Mouse (Mus musculus) embryonic facial prominence, embryonic 10.5 days (tissue): ENCODE results near the gene Dusp5. TPM values are rescaled to one million over a fixed set of nuclear protein-coding genes. Genes with fewer than 3 reads are reported as not detected.

Experiments used
- DNase-seq: peaks from one replicate; pipeline ENCODE4 v3.0.0-alpha.2; 2017; ENCODE audit warnings: low spot score
- H3K27ac ChIP-seq: fragments of 300-500 bp; sonication (generic); replicated peaks from 2 replicates; pipeline ENCODE4 v1.5.1; 2016; ENCODE audit warnings: mild to moderate bottlenecking
- H3K27me3 ChIP-seq: fragments of 300-500 bp; sonication (generic); replicated peaks from 2 replicates; pipeline ENCODE4 v1.6.1; 2016; ENCODE audit warnings: low read depth, mild to moderate bottlenecking; ENCODE audit not compliant: poor library complexity, severe bottlenecking
- H3K36me3 ChIP-seq: fragments of 300-500 bp; sonication (generic); replicated peaks from 2 replicates; pipeline ENCODE4 v1.6.1; 2016; ENCODE audit warnings: mild to moderate bottlenecking, moderate library complexity
- H3K4me1 ChIP-seq: fragments of 300-500 bp; sonication (generic); 2 replicates; pipeline ENCODE4 v1.6.1; 2016
- H3K4me3 ChIP-seq: fragments of 300-500 bp; sonication (generic); 2 replicates; pipeline ENCODE4 v1.5.1; 2016; ENCODE audit warnings: mild to moderate bottlenecking, moderate library complexity
- H3K9me3 ChIP-seq: fragments of 300-500 bp; sonication (generic); 2 replicates; pipeline ENCODE4 v1.6.1; 2016; ENCODE audit warnings: mild to moderate bottlenecking
- WGBS: fragments of 180-500 bp; shearing (Covaris S2); methylation state at CpG from one replicate; pipeline ENCODE4 v1.1.7; 2016; 5-methylcytosine and 5-hydroxymethylcytosine counted together
- polyA plus RNA-seq: library from polyadenylated mRNA; unstranded; fragments of >200 nt; fragmentation: Nextera tagmentation; extraction: Ambion mirVana; gene quantifications from 2 replicates; pipeline ENCODE4 v1.2.1, GENCODE M21; 2016

The Dusp5 gene
- polyA plus RNA-seq, 1 experiment from 2014 or later = 6.9 TPM

- DNase-seq = no peak
- WGBS = 57% methylated on average over 11 of the region's 11 CpGs
- no peaks in the 10 kb centered on the region for H3K36me3 ChIP-seq
- H3K27ac ChIP-seq = no peak overlapping the region
- no peaks in the 10 kb centered on the region for H3K9me3 ChIP-seq
- peaks cover 17% of the 10 kb centered on the region; the same call in 1 of the 2 replicates for H3K27me3 ChIP-seq
- H3K4me1 ChIP-seq = peaks cover 9% of the 10 kb centered on the region; the same call in 1 of the 2 replicates
- no peak overlapping the region for H3K4me3 ChIP-seq
Measured at GRCm38 (mm10) chr19:53521137-53521795, 7.6 kb upstream of the Dusp5 start.

GRCm38 (mm10) chr19:53527480-53527879, 1.4 kb upstream of the Dusp5 start:
- Histone ChIP-seq H3K4me1 (peaks cover 51% of the 10 kb centered on the region), H3K27me3 (peaks cover 41% of the 10 kb centered on the region), H3K36me3 (no peaks in the 10 kb centered on the region), H3K9me3 (no peaks in the 10 kb centered on the region), H3K27ac (no peak overlapping the region), H3K4me3 (no peak overlapping the region)
- DNase-seq = no peak
- 23% methylated on average over 10 of the region's 10 CpGs for WGBS

GRCm38 (mm10) chr19:53528131-53528621, 733 bp upstream of the Dusp5 start:
- Histone ChIP-seq H3K9me3 (no peaks in the 10 kb centered on the region), H3K27ac (peak overlapping the region; percentile 86; the same call in 1 of the 2 replicates), H3K4me1 (peaks cover 54% of the 10 kb centered on the region), H3K36me3 (no peaks in the 10 kb centered on the region), H3K27me3 (peaks cover 41% of the 10 kb centered on the region), H3K4me3 (peak overlapping the region; percentile 75)
- DNase-seq = peak; percentile 49
- WGBS = under 1% methylated on average over 13 of the region's 13 CpGs

GRCm38 (mm10) chr19:53529455-53529704, 471 bp downstream of the Dusp5 start:
- Histone ChIP-seq H3K4me3 (peak overlapping the region; percentile 75), H3K36me3 (peaks cover 7% of the 10 kb centered on the region; the same call in 1 of the 2 replicates), H3K27ac (peak overlapping the region; percentile 86), H3K4me1 (peaks cover 54% of the 10 kb centered on the region), H3K9me3 (no peaks in the 10 kb centered on the region), H3K27me3 (peaks cover 41% of the 10 kb centered on the region)
- DNase-seq = no peak
- under 1% methylated on average over 36 of the region's 36 CpGs for WGBS

- Histone ChIP-seq H3K4me3 (peak overlapping the region; percentile 75), H3K9me3 (no peaks in the 10 kb centered on the region), H3K27me3 (peaks cover 41% of the 10 kb centered on the region), H3K36me3 (peaks cover 12% of the 10 kb centered on the region), H3K27ac (peak overlapping the region; percentile 86), H3K4me1 (peaks cover 57% of the 10 kb centered on the region)
- WGBS = 2% methylated on average over 31 of the region's 31 CpGs
- DNase-seq = peak; percentile 78
Measured at GRCm38 (mm10) chr19:53529705-53530562, 1.0 kb downstream of the Dusp5 start.

GRCm38 (mm10) chr19:53531416-53531815, 2.5 kb downstream of the Dusp5 start:
- Histone ChIP-seq H3K36me3 (peaks cover 25% of the 10 kb centered on the region), H3K4me1 (peaks cover 63% of the 10 kb centered on the region), H3K9me3 (no peaks in the 10 kb centered on the region), H3K4me3 (0 out of 2 replicates have a peak overlapping the region, but pooled peaks have one; percentile 20), H3K27ac (no peak overlapping the region), H3K27me3 (peaks cover 39% of the 10 kb centered on the region)
- WGBS = 51% methylated on average over 10 of the region's 10 CpGs
- no peak for DNase-seq

- Histone ChIP-seq H3K27me3 (peaks cover 33% of the 10 kb centered on the region), H3K27ac (no peak overlapping the region), H3K36me3 (peaks cover 29% of the 10 kb centered on the region), H3K4me1 (peaks cover 65% of the 10 kb centered on the region), H3K9me3 (no peaks in the 10 kb centered on the region), H3K4me3 (no peak overlapping the region; the same call in 1 of the 2 replicates)
- DNase-seq = no peak
- 54% methylated on average over 6 of the region's 6 CpGs for WGBS
Measured at GRCm38 (mm10) chr19:53532021-53532420, 3.1 kb downstream of the Dusp5 start.

GRCm38 (mm10) chr19:53532676-53533075, 3.8 kb downstream of the Dusp5 start:
- Histone ChIP-seq H3K27ac (no peak overlapping the region), H3K36me3 (peaks cover 33% of the 10 kb centered on the region), H3K4me1 (peaks cover 62% of the 10 kb centered on the region), H3K9me3 (no peaks in the 10 kb centered on the region), H3K27me3 (peaks cover 27% of the 10 kb centered on the region), H3K4me3 (no peak overlapping the region; the same call in 1 of the 2 replicates)
- WGBS = 68% methylated on average over 6 of the region's 6 CpGs
- DNase-seq = no peak

GRCm38 (mm10) chr19:53533236-53533635, 4.3 kb downstream of the Dusp5 start:
- no peak overlapping the region for H3K4me3 ChIP-seq
- H3K4me1 ChIP-seq = peaks cover 56% of the 10 kb centered on the region
- H3K9me3 ChIP-seq = no peaks in the 10 kb centered on the region
- peaks cover 27% of the 10 kb centered on the region for H3K27me3 ChIP-seq
- H3K27ac ChIP-seq = no peak overlapping the region
- H3K36me3 ChIP-seq = peaks cover 39% of the 10 kb centered on the region
- DNase-seq = no peak
- 85% methylated on average over 7 of the region's 7 CpGs for WGBS

- Histone ChIP-seq H3K27me3 (peaks cover 27% of the 10 kb centered on the region), H3K4me1 (peaks cover 57% of the 10 kb centered on the region)
Measured at GRCm38 (mm10) chr19:53533810-53534601, 5.1 kb downstream of the Dusp5 start.

GRCm38 (mm10) chr19:53534757-53535410, 6.0 kb downstream of the Dusp5 start:
- WGBS = 68% methylated on average over 7 of the region's 7 CpGs
- Histone ChIP-seq H3K4me1 (peaks cover 49% of the 10 kb centered on the region), H3K9me3 (no peaks in the 10 kb centered on the region), H3K36me3 (peaks cover 55% of the 10 kb centered on the region), H3K4me3 (no peak overlapping the region), H3K27me3 (peaks cover 23% of the 10 kb centered on the region), H3K27ac (no peak overlapping the region)
- no peak for DNase-seq

More at GRCm38 (mm10) chr19:53533810-53534601, 5.1 kb downstream of the Dusp5 start:
- no peak overlapping the region for H3K4me3 ChIP-seq
- WGBS = 91% methylated on average over 15 of the region's 15 CpGs
- H3K36me3 ChIP-seq = peaks cover 47% of the 10 kb centered on the region
- no peak for DNase-seq
- no peak overlapping the region for H3K27ac ChIP-seq
- H3K9me3 ChIP-seq = no peaks in the 10 kb centered on the region

- WGBS = 85% methylated on average over 6 of the region's 6 CpGs
- H3K36me3 ChIP-seq = peaks cover 60% of the 10 kb centered on the region
- no peak overlapping the region for H3K4me3 ChIP-seq
- H3K27me3 ChIP-seq = peaks cover 18% of the 10 kb centered on the region
- no peaks in the 10 kb centered on the region for H3K9me3 ChIP-seq
- no peak for DNase-seq
- H3K4me1 ChIP-seq = peaks cover 44% of the 10 kb centered on the region
- H3K27ac ChIP-seq = no peak overlapping the region
Measured at GRCm38 (mm10) chr19:53535421-53535820, 6.5 kb downstream of the Dusp5 start.
